Mouse (Mus musculus) cerebellum, postnatal 14 days (tissue): ENCODE results near the gene Mrpl42.

Experiments
- DNase-seq, 2 experiments: peaks; one replicate each; pipeline ENCODE4 v3.0.0; 2021; ENCODE audit warnings: mixed read lengths in 2 of 2

Gene Mrpl42

GRCm38 (mm10) chr10:95514656-95515292, 13.0 kb upstream of the Mrpl42 start, which contains the start of gene Ube2n:
Ube2n (plus strand) TSS chr10:95515145.
- peak; percentile 98 to 99 for DNase-seq

- no peak for DNase-seq
Observed at GRCm38 (mm10) chr10:95513768-95514556, 12.2 kb upstream of the Mrpl42 start.

GRCm38 (mm10) chr10:95512635-95513034, 10.9 kb upstream of the Mrpl42 start:
- no peak for DNase-seq

- no peak for DNase-seq
Observed at GRCm38 (mm10) chr10:95509263-95509662, 7.5 kb upstream of the Mrpl42 start.

- no peak for DNase-seq
Observed at GRCm38 (mm10) chr10:95508793-95509192, 7.1 kb upstream of the Mrpl42 start.

- DNase-seq, result no peak
Observed at GRCm38 (mm10) chr10:95508126-95508525, 6.4 kb upstream of the Mrpl42 start.

GRCm38 (mm10) chr10:95504341-95504740, 2.6 kb upstream of the Mrpl42 start:
- DNase-seq, result no peak

GRCm38 (mm10) chr10:95503443-95504235, 1.9 kb upstream of the Mrpl42 start:
- DNase-seq, result no peak

GRCm38 (mm10) chr10:95501033-95501432, 707 bp downstream of the Mrpl42 start:
- no peak for DNase-seq

- DNase-seq, result no peak
Observed at GRCm38 (mm10) chr10:95494268-95494667, 7.5 kb downstream of the Mrpl42 start.

- DNase-seq, result peak; percentile 25 to 38
Observed at GRCm38 (mm10) chr10:95489653-95490052, 12.1 kb downstream of the Mrpl42 start.

- DNase-seq, result no peak
Observed at GRCm38 (mm10) chr10:95477516-95477915, 24.2 kb downstream of the Mrpl42 start.

- DNase-seq, result peak; percentile 92 to 94
Observed at GRCm38 (mm10) chr10:95475923-95476322, 25.8 kb downstream of the Mrpl42 start.

GRCm38 (mm10) chr10:95471889-95472547, 29.7 kb downstream of the Mrpl42 start:
- no peak for DNase-seq

GRCm38 (mm10) chr10:95471186-95471585, 30.6 kb downstream of the Mrpl42 start:
- DNase-seq, result no peak

- DNase-seq, result no peak
Observed at GRCm38 (mm10) chr10:95468894-95469293, 32.8 kb downstream of the Mrpl42 start.

- no peak for DNase-seq
Observed at GRCm38 (mm10) chr10:95465485-95465896, 36.2 kb downstream of the Mrpl42 start.

- DNase-seq, result no peak
Observed at GRCm38 (mm10) chr10:95464527-95464926, 37.2 kb downstream of the Mrpl42 start.

- no peak for DNase-seq
Observed at GRCm38 (mm10) chr10:95462231-95462630, 39.5 kb downstream of the Mrpl42 start.

- DNase-seq, result no peak
Observed at GRCm38 (mm10) chr10:95461053-95461553, 40.6 kb downstream of the Mrpl42 start.

- DNase-seq, result no peak
Observed at GRCm38 (mm10) chr10:95458050-95458806, 43.5 kb downstream of the Mrpl42 start.
